Mouse (Mus musculus): ENCODE data around the gene Ctso. TPM values are rescaled to one million over a fixed set of nuclear protein-coding genes. Genes with fewer than 3 reads are reported as not detected.

Ctso gene
- polyA plus RNA-seq, 1 experiment from 2014 or later, result 28.8 TPM

- H3K9ac ChIP-seq (ENCODE audit: low read length), result no peak overlapping the region
- DNase-seq (ENCODE audit: low spot score) (no peak), ATAC-seq (ENCODE audit: low FRiP score, low TSS enrichment) (no peak)
- H3K36me3 ChIP-seq (ENCODE audit: control insufficient read depth, insufficient read depth, low read length), result no peaks in the 10 kb centered on the region
- WGBS, result 87% methylated on average over 3 of the region's 3 CpGs
- no peaks in the 10 kb centered on the region for H3K4me1 ChIP-seq (replicated peaks; ENCODE audit: control insufficient read depth, insufficient read depth)
- TF ChIP-seq EP300 (optimal IDR thresholded peaks at IDR 0.05) (no peak), CTCF (IDR thresholded peaks at IDR 0.05; ENCODE audit: low read depth) (no peak)
- H3K27ac ChIP-seq (replicated peaks), result no peak overlapping the region
- no peak overlapping the region for H3K4me3 ChIP-seq (ENCODE audit: low read depth, low read length)
- no peak overlapping the region for H3K4me2 ChIP-seq (replicated peaks; ENCODE audit: low read depth)
- H3K9me3 ChIP-seq (ENCODE audit: control insufficient read depth, low read length), result no peaks in the 10 kb centered on the region
- H3K27me3 ChIP-seq (ENCODE audit: control insufficient read depth, insufficient read depth, low read length), result no peaks in the 10 kb centered on the region
Observed at GRCm38 (mm10) chr3:81942341-81942740, 9.9 kb downstream of the Ctso start.

DNA sequence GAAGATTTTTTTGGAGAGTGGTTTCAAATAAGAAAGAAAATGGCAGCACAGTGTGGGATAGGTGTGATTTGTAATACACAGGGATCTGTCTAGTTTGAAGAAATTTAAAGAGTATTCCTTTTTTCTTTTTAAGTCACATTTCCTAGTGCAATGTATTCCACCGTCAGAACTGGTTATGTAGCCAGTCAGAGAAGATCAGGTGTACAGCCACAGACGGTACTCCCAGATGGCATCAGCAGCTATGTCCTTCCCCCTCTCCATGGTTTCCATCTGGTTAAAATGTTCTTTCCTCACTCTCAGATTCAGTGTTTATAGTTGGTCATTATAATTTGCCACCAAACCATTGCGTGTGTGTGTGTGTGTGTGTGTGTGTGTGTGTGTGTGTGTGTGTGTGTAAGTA, 10.7 kb downstream of the Ctso start:
- WGBS, result 95% methylated on average over 3 of the region's 3 CpGs
- H3K27ac ChIP-seq (replicated peaks), result no peak overlapping the region
- TF ChIP-seq CTCF (IDR thresholded peaks at IDR 0.05; ENCODE audit: low read depth) (no peak), EP300 (optimal IDR thresholded peaks at IDR 0.05) (no peak)
- H3K9ac ChIP-seq (ENCODE audit: low read length), result no peak overlapping the region
- H3K27me3 ChIP-seq (ENCODE audit: control insufficient read depth, insufficient read depth, low read length), result no peaks in the 10 kb centered on the region
- no peaks in the 10 kb centered on the region for H3K36me3 ChIP-seq (ENCODE audit: control insufficient read depth, insufficient read depth, low read length)
- H3K4me3 ChIP-seq (ENCODE audit: low read depth, low read length), result no peak overlapping the region
- no peak for DNase-seq (ENCODE audit: low spot score)
- no peak overlapping the region for H3K4me2 ChIP-seq (replicated peaks; ENCODE audit: low read depth)
- ATAC-seq (ENCODE audit: low FRiP score, low TSS enrichment), result no peak
- no peaks in the 10 kb centered on the region for H3K4me1 ChIP-seq (replicated peaks; ENCODE audit: control insufficient read depth, insufficient read depth)
- H3K9me3 ChIP-seq (ENCODE audit: control insufficient read depth, low read length), result no peaks in the 10 kb centered on the region

DNA sequence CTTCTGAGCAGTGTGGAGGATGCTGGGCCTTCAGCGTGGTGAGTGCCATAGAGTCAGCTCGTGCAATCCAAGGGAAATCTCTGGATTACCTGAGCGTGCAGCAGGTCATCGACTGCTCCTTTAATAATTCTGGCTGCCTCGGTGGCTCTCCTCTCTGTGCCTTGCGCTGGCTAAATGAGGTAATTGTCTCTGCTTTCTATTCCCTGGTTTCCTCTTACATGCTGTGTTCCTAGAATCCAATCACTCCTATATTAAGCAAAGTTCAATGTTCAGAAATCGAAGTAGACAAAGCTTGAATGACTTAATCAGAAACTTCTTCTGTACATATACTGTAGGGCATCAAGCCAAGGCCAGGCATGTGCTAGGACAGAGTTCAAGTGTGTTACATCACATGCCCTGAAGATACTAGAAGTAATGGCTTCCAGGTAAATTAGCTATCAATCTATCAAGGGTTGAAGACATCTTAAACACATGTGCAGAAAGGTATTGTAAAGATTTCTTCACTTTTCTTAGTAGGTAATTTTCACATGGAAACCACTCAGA, 12.5 kb downstream of the Ctso start:
- Histone ChIP-seq H3K36me3 (ENCODE audit: control insufficient read depth, insufficient read depth, low read length) (no peaks in the 10 kb centered on the region), H3K4me1 (replicated peaks; ENCODE audit: control insufficient read depth, insufficient read depth) (no peaks in the 10 kb centered on the region), H3K27ac (replicated peaks) (no peak overlapping the region), H3K27me3 (ENCODE audit: control insufficient read depth, insufficient read depth, low read length) (no peaks in the 10 kb centered on the region), H3K9ac (ENCODE audit: low read length) (no peak overlapping the region), H3K4me2 (replicated peaks; ENCODE audit: low read depth) (no peak overlapping the region), H3K4me3 (ENCODE audit: low read depth, low read length) (no peak overlapping the region), H3K9me3 (ENCODE audit: control insufficient read depth, low read length) (no peaks in the 10 kb centered on the region)
- ATAC-seq (ENCODE audit: low FRiP score, low TSS enrichment) (peak; percentile 93), DNase-seq (ENCODE audit: low spot score) (peak; percentile 49)
- no peak for TF ChIP-seq CTCF (IDR thresholded peaks at IDR 0.05; ENCODE audit: low read depth)
- no peak for TF ChIP-seq EP300 (optimal IDR thresholded peaks at IDR 0.05)
- 81% methylated on average over 7 of the region's 7 CpGs for WGBS

GRCm38 (mm10) chr3:81949048-81949447, 16.6 kb downstream of the Ctso start:
- Histone ChIP-seq H3K9ac (ENCODE audit: low read length) (no peak overlapping the region), H3K36me3 (ENCODE audit: control insufficient read depth, insufficient read depth, low read length) (no peaks in the 10 kb centered on the region), H3K4me1 (replicated peaks; ENCODE audit: control insufficient read depth, insufficient read depth) (no peaks in the 10 kb centered on the region), H3K9me3 (ENCODE audit: control insufficient read depth, low read length) (no peaks in the 10 kb centered on the region), H3K27me3 (ENCODE audit: control insufficient read depth, insufficient read depth, low read length) (no peaks in the 10 kb centered on the region), H3K4me2 (replicated peaks; ENCODE audit: low read depth) (no peak overlapping the region), H3K27ac (replicated peaks) (no peak overlapping the region), H3K4me3 (ENCODE audit: low read depth, low read length) (no peak overlapping the region)
- 71% methylated on average over 1 of the region's 1 CpGs for WGBS
- TF ChIP-seq CTCF (IDR thresholded peaks at IDR 0.05; ENCODE audit: low read depth) (no peak), EP300 (optimal IDR thresholded peaks at IDR 0.05) (no peak)
- ATAC-seq (ENCODE audit: low FRiP score, low TSS enrichment) (no peak), DNase-seq (ENCODE audit: low spot score) (no peak)

DNA sequence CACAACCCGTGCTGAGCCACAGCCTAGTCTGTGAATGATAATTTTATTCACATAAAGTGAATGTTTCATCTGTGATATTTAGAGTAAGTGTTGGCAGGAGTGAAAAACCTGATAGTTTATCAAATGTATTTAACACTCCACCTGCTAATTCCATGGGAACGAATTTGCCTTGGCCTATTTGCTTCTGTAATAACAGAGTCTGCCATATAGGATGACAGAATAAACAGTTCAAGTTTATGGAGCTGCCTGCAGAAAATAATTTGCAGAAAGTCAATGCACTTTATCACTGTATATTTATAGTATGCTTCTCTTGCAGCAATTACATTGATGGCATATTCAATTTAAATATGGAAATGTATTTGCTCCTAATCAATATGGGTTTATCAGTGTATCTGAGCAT, 19.4 kb downstream of the Ctso start:
- no peak overlapping the region for H3K4me3 ChIP-seq (ENCODE audit: low read depth, low read length)
- ATAC-seq (ENCODE audit: low FRiP score, low TSS enrichment) (no peak), DNase-seq (ENCODE audit: low spot score) (no peak)
- TF ChIP-seq CTCF (IDR thresholded peaks at IDR 0.05; ENCODE audit: low read depth), result no peak
- TF ChIP-seq EP300 (optimal IDR thresholded peaks at IDR 0.05), result no peak
- no peak overlapping the region for H3K4me2 ChIP-seq (replicated peaks; ENCODE audit: low read depth)
- no peak overlapping the region for H3K9ac ChIP-seq (ENCODE audit: low read length)
- no peaks in the 10 kb centered on the region for H3K27me3 ChIP-seq (ENCODE audit: control insufficient read depth, insufficient read depth, low read length)
- no peak overlapping the region for H3K27ac ChIP-seq (replicated peaks)
- H3K4me1 ChIP-seq (replicated peaks; ENCODE audit: control insufficient read depth, insufficient read depth), result no peaks in the 10 kb centered on the region
- H3K9me3 ChIP-seq (ENCODE audit: control insufficient read depth, low read length), result no peaks in the 10 kb centered on the region
- 65% methylated on average over 2 of the region's 2 CpGs for WGBS
- H3K36me3 ChIP-seq (ENCODE audit: control insufficient read depth, insufficient read depth, low read length), result no peaks in the 10 kb centered on the region

GRCm38 (mm10) chr3:81957484-81957883, 25.1 kb downstream of the Ctso start:
- no peak overlapping the region for H3K9ac ChIP-seq (ENCODE audit: low read length)
- H3K36me3 ChIP-seq (ENCODE audit: control insufficient read depth, insufficient read depth, low read length), result no peaks in the 10 kb centered on the region
- H3K4me1 ChIP-seq (replicated peaks; ENCODE audit: control insufficient read depth, insufficient read depth), result no peaks in the 10 kb centered on the region
- DNase-seq (ENCODE audit: low spot score) (no peak), ATAC-seq (ENCODE audit: low FRiP score, low TSS enrichment) (no peak)
- no peaks in the 10 kb centered on the region for H3K27me3 ChIP-seq (ENCODE audit: control insufficient read depth, insufficient read depth, low read length)
- WGBS, result 91% methylated on average over 5 of the region's 5 CpGs
- H3K4me2 ChIP-seq (replicated peaks; ENCODE audit: low read depth), result no peak overlapping the region
- no peak overlapping the region for H3K27ac ChIP-seq (replicated peaks)
- no peak overlapping the region for H3K4me3 ChIP-seq (ENCODE audit: low read depth, low read length)
- no peaks in the 10 kb centered on the region for H3K9me3 ChIP-seq (ENCODE audit: control insufficient read depth, low read length)
- TF ChIP-seq EP300 (optimal IDR thresholded peaks at IDR 0.05) (no peak), CTCF (IDR thresholded peaks at IDR 0.05; ENCODE audit: low read depth) (no peak)
